Mouse (Mus musculus): ENCODE results near the gene Tex2. TPM values are rescaled to one million over a fixed set of nuclear protein-coding genes. Genes with fewer than 3 reads are reported as not detected.

The Tex2 gene
- polyA plus RNA-seq, 1 experiment from 2014 or later, result 7.6 TPM

GRCm38 (mm10) chr11:106540506-106541268 is 72.5 kb downstream of the Tex2 start:
- no peak overlapping the region for H3K27ac ChIP-seq (replicated peaks; ENCODE audit: low read depth, low read length)
- no peak overlapping the region for H3K4me3 ChIP-seq (ENCODE audit: low read depth, low read length)
- no peak for DNase-seq (ENCODE audit: low spot score)
- no peaks in the 10 kb centered on the region for H3K9me3 ChIP-seq (ENCODE audit: control insufficient read depth, low read length)
- peaks cover 2% of the 10 kb centered on the region; the same call in 1 of the 2 replicates for H3K36me3 ChIP-seq (ENCODE audit: control insufficient read depth, insufficient read depth, low read length)
- ATAC-seq (ENCODE audit: insufficient number of reproducible peaks, low FRiP score, low TSS enrichment, low read depth), result no peak
- H3K4me1 ChIP-seq (ENCODE audit: control insufficient read depth, insufficient read depth, low read length), result peaks cover 5% of the 10 kb centered on the region; the same call in 1 of the 2 replicates
- no peak overlapping the region for H3K4me2 ChIP-seq (ENCODE audit: low read depth, severe bottlenecking)
- no peaks in the 10 kb centered on the region for H3K27me3 ChIP-seq (ENCODE audit: control insufficient read depth, insufficient read depth, low read length)
- H3K9ac ChIP-seq (ENCODE audit: low read length), result no peak overlapping the region
- 35% methylated on average over 13 of the region's 13 CpGs for WGBS

- WGBS, result 84% methylated on average over 11 of the region's 11 CpGs
- Histone ChIP-seq H3K4me2 (ENCODE audit: low read depth, severe bottlenecking) (no peak overlapping the region), H3K27ac (replicated peaks; ENCODE audit: low read depth, low read length) (no peak overlapping the region), H3K4me3 (ENCODE audit: low read depth, low read length) (no peak overlapping the region), H3K9ac (ENCODE audit: low read length) (no peak overlapping the region), H3K36me3 (ENCODE audit: control insufficient read depth, insufficient read depth, low read length) (no peaks in the 10 kb centered on the region), H3K9me3 (ENCODE audit: control insufficient read depth, low read length) (no peaks in the 10 kb centered on the region), H3K27me3 (ENCODE audit: control insufficient read depth, insufficient read depth, low read length) (no peaks in the 10 kb centered on the region), H3K4me1 (ENCODE audit: control insufficient read depth, insufficient read depth, low read length) (peaks cover 5% of the 10 kb centered on the region; the same call in 1 of the 2 replicates)
- no peak for DNase-seq (ENCODE audit: low spot score)
- no peak for ATAC-seq (ENCODE audit: insufficient number of reproducible peaks, low FRiP score, low TSS enrichment, low read depth)
These were observed 76.8 kb downstream of the Tex2 start for GRCm38 (mm10) chr11:106536253-106536912.

- Histone ChIP-seq H3K27ac (replicated peaks; ENCODE audit: low read depth, low read length) (no peak overlapping the region), H3K9me3 (ENCODE audit: control insufficient read depth, low read length) (no peaks in the 10 kb centered on the region), H3K4me3 (ENCODE audit: low read depth, low read length) (no peak overlapping the region), H3K4me2 (ENCODE audit: low read depth, severe bottlenecking) (no peak overlapping the region), H3K36me3 (ENCODE audit: control insufficient read depth, insufficient read depth, low read length) (no peaks in the 10 kb centered on the region), H3K4me1 (ENCODE audit: control insufficient read depth, insufficient read depth, low read length) (peaks cover 5% of the 10 kb centered on the region; the same call in 1 of the 2 replicates), H3K9ac (ENCODE audit: low read length) (no peak overlapping the region), H3K27me3 (ENCODE audit: control insufficient read depth, insufficient read depth, low read length) (no peaks in the 10 kb centered on the region)
- WGBS, result 93% methylated on average over 9 of the region's 9 CpGs
- no peak for ATAC-seq (ENCODE audit: insufficient number of reproducible peaks, low FRiP score, low TSS enrichment, low read depth)
- no peak for DNase-seq (ENCODE audit: low spot score)
These were observed 77.5 kb downstream of the Tex2 start for GRCm38 (mm10) chr11:106535660-106536252.

GRCm38 (mm10) chr11:106532248-106532790 is 80.9 kb downstream of the Tex2 start:
- H3K27ac ChIP-seq (replicated peaks; ENCODE audit: low read depth, low read length), result no peak overlapping the region
- no peaks in the 10 kb centered on the region; the same call in 1 of the 2 replicates for H3K4me1 ChIP-seq (ENCODE audit: control insufficient read depth, insufficient read depth, low read length)
- ATAC-seq (ENCODE audit: insufficient number of reproducible peaks, low FRiP score, low TSS enrichment, low read depth) (no peak), DNase-seq (ENCODE audit: low spot score) (no peak)
- no peaks in the 10 kb centered on the region for H3K9me3 ChIP-seq (ENCODE audit: control insufficient read depth, low read length)
- no peak overlapping the region for H3K9ac ChIP-seq (ENCODE audit: low read length)
- H3K27me3 ChIP-seq (ENCODE audit: control insufficient read depth, insufficient read depth, low read length), result no peaks in the 10 kb centered on the region
- H3K36me3 ChIP-seq (ENCODE audit: control insufficient read depth, insufficient read depth, low read length), result no peaks in the 10 kb centered on the region
- no peak overlapping the region for H3K4me2 ChIP-seq (ENCODE audit: low read depth, severe bottlenecking)
- H3K4me3 ChIP-seq (ENCODE audit: low read depth, low read length), result no peak overlapping the region
- WGBS, result 85% methylated on average over 9 of the region's 9 CpGs

GRCm38 (mm10) chr11:106529786-106530185 is 83.4 kb downstream of the Tex2 start:
- WGBS, result 67% methylated on average over 5 of the region's 5 CpGs
- DNase-seq (ENCODE audit: low spot score), result no peak
- H3K27me3 ChIP-seq (ENCODE audit: control insufficient read depth, insufficient read depth, low read length), result no peaks in the 10 kb centered on the region

GRCm38 (mm10) chr11:106529113-106529512 is 84.1 kb downstream of the Tex2 start:
- no peaks in the 10 kb centered on the region for H3K27me3 ChIP-seq (ENCODE audit: control insufficient read depth, insufficient read depth, low read length)
- no peaks in the 10 kb centered on the region for H3K36me3 ChIP-seq (ENCODE audit: control insufficient read depth, insufficient read depth, low read length)
- 90% methylated on average over 4 of the region's 4 CpGs for WGBS
- no peak overlapping the region for H3K4me2 ChIP-seq (ENCODE audit: low read depth, severe bottlenecking)
- H3K4me3 ChIP-seq (ENCODE audit: low read depth, low read length), result no peak overlapping the region
- no peak overlapping the region for H3K9ac ChIP-seq (ENCODE audit: low read length)
- no peak for ATAC-seq (ENCODE audit: insufficient number of reproducible peaks, low FRiP score, low TSS enrichment, low read depth)
- H3K27ac ChIP-seq (replicated peaks; ENCODE audit: low read depth, low read length), result no peak overlapping the region
- DNase-seq (ENCODE audit: low spot score), result no peak
- no peaks in the 10 kb centered on the region for H3K9me3 ChIP-seq (ENCODE audit: control insufficient read depth, low read length)
- H3K4me1 ChIP-seq (ENCODE audit: control insufficient read depth, insufficient read depth, low read length), result peaks cover 8% of the 10 kb centered on the region

More at GRCm38 (mm10) chr11:106529786-106530185, 83.4 kb downstream of the Tex2 start:
- Histone ChIP-seq H3K4me2 (ENCODE audit: low read depth, severe bottlenecking) (no peak overlapping the region), H3K4me1 (ENCODE audit: control insufficient read depth, insufficient read depth, low read length) (peaks cover 8% of the 10 kb centered on the region), H3K9me3 (ENCODE audit: control insufficient read depth, low read length) (no peaks in the 10 kb centered on the region), H3K9ac (ENCODE audit: low read length) (no peak overlapping the region), H3K4me3 (ENCODE audit: low read depth, low read length) (no peak overlapping the region), H3K36me3 (ENCODE audit: control insufficient read depth, insufficient read depth, low read length) (no peaks in the 10 kb centered on the region), H3K27ac (replicated peaks; ENCODE audit: low read depth, low read length) (no peak overlapping the region)
- ATAC-seq (ENCODE audit: insufficient number of reproducible peaks, low FRiP score, low TSS enrichment, low read depth), result no peak

GRCm38 (mm10) chr11:106527926-106528325 is 85.3 kb downstream of the Tex2 start:
- Histone ChIP-seq H3K36me3 (ENCODE audit: control insufficient read depth, insufficient read depth, low read length) (no peaks in the 10 kb centered on the region), H3K4me1 (ENCODE audit: control insufficient read depth, insufficient read depth, low read length) (peaks cover 8% of the 10 kb centered on the region), H3K9ac (ENCODE audit: low read length) (no peak overlapping the region), H3K4me3 (ENCODE audit: low read depth, low read length) (no peak overlapping the region), H3K9me3 (ENCODE audit: control insufficient read depth, low read length) (no peaks in the 10 kb centered on the region), H3K4me2 (ENCODE audit: low read depth, severe bottlenecking) (no peak overlapping the region), H3K27me3 (ENCODE audit: control insufficient read depth, insufficient read depth, low read length) (no peaks in the 10 kb centered on the region), H3K27ac (replicated peaks; ENCODE audit: low read depth, low read length) (no peak overlapping the region)
- DNase-seq (ENCODE audit: low spot score), result no peak
- WGBS, result 17% methylated on average over 1 of the region's 1 CpGs
- ATAC-seq (ENCODE audit: insufficient number of reproducible peaks, low FRiP score, low TSS enrichment, low read depth), result no peak

GRCm38 (mm10) chr11:106527147-106527821 is 85.9 kb downstream of the Tex2 start:
- Histone ChIP-seq H3K27ac (replicated peaks; ENCODE audit: low read depth, low read length) (no peak overlapping the region), H3K9me3 (ENCODE audit: control insufficient read depth, low read length) (no peaks in the 10 kb centered on the region), H3K4me1 (ENCODE audit: control insufficient read depth, insufficient read depth, low read length) (peaks cover 8% of the 10 kb centered on the region), H3K4me2 (ENCODE audit: low read depth, severe bottlenecking) (no peak overlapping the region), H3K36me3 (ENCODE audit: control insufficient read depth, insufficient read depth, low read length) (no peaks in the 10 kb centered on the region), H3K9ac (ENCODE audit: low read length) (no peak overlapping the region), H3K27me3 (ENCODE audit: control insufficient read depth, insufficient read depth, low read length) (no peaks in the 10 kb centered on the region), H3K4me3 (ENCODE audit: low read depth, low read length) (no peak overlapping the region)
- ATAC-seq (ENCODE audit: insufficient number of reproducible peaks, low FRiP score, low TSS enrichment, low read depth), result no peak
- peak; percentile 33 for DNase-seq (ENCODE audit: low spot score)
- 31% methylated on average over 10 of the region's 10 CpGs for WGBS
